Mouse (Mus musculus) natural killer cell, adult 2 months (primary cell): ENCODE measurements around the gene Dnaic2.

Source experiments
- DNase-seq, 2 experiments: peaks; one replicate each; pipeline ENCODE4 v3.0.0; 2022; ENCODE audit warnings: low spot score in 2 of 2

Gene Dnaic2

GRCm38 (mm10) chr11:114797176-114797575 lies 70.0 kb downstream of the Dnaic2 start:
- no peak for DNase-seq

DNA sequence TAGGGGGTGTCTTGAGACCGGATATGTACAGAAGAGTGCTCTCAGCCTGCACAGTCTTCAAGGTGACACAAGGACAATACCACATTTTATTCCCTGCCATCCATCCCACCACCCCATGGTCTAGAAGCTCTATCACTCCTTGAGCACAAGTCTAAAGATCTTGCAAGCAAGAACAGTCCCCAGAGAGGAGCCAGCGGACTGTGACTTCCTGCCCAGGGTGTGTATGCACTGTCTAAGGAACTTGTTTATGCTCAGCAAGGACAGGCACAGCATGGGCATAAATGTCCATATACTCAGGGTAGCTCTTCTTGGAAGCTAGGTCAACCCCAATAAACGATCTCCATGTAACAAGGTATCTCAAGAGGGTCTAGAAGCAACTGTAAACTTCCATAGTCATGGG lies 70.8 kb downstream of the Dnaic2 start:
- no peak for DNase-seq

- no peak for DNase-seq
Measured at GRCm38 (mm10) chr11:114798624-114799023, 71.4 kb downstream of the Dnaic2 start, which contains the start of gene Gpr142. Gpr142 (plus strand) TSS chr11:114798924.

- no peak for DNase-seq
Measured at GRCm38 (mm10) chr11:114801906-114802305, 74.7 kb downstream of the Dnaic2 start.

GRCm38 (mm10) chr11:114802540-114803267 lies 75.5 kb downstream of the Dnaic2 start:
- no peak for DNase-seq

- no peak for DNase-seq
Measured at GRCm38 (mm10) chr11:114803990-114804389, 76.8 kb downstream of the Dnaic2 start.

DNA sequence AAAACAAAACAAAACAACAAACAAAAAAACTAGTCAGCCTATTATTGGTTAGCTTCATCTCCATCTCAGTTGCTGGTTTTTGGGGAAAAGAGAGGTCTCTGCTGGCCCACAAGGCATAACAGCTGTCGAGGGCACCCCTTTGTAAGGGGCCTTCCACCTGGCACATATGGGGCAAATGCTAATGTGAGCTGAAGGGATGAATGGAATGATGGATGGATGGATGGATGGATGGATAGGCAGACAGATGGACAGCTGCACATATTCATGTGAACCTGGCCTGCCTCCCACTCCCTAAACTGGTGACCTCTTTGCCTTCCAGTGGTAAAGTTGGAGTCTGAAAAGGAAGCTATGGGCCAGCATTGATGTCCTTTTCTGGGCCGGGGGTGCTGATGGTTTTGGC lies 79.8 kb downstream of the Dnaic2 start:
- DNase-seq, result no peak
